In genomic region chr2:135647985-135648384, GRCm38 (mm10) we compare ENCODE assay signal across 25 mouse cellular contexts.
"Had no signal": no experiment of that assay in that cellular context is flagged by ENCODE, and none has a peak within 500 bp of the region (broad histone marks: within the 10 kb centered on the region; RNA-seq: fewer than 3 reads in every experiment).

No protein-coding gene starts in this region.

- H3K9me3 ChIP-seq: kidney, embryonic 15.5 days; limb, embryonic 10.5 days; limb, embryonic 13.5 days; liver, embryonic 12.5 days; liver, embryonic 15.5 days; lung, embryonic 15.5 days; midbrain, embryonic 12.5 days; midbrain, embryonic 15.5 days; neural tube, embryonic 12.5 days had no signal

- H3K9ac ChIP-seq: kidney, embryonic 15.5 days; limb, embryonic 13.5 days; liver, embryonic 12.5 days; liver, embryonic 15.5 days; lung, embryonic 15.5 days; midbrain, embryonic 12.5 days; midbrain, embryonic 15.5 days; neural tube, embryonic 12.5 days; neural tube, embryonic 15.5 days had no signal

- H3K4me2 ChIP-seq: kidney, embryonic 15.5 days; limb, embryonic 13.5 days; liver, embryonic 12.5 days; liver, embryonic 15.5 days; lung, embryonic 15.5 days; midbrain, embryonic 12.5 days; midbrain, embryonic 15.5 days; neural tube, embryonic 12.5 days; neural tube, embryonic 15.5 days had no signal

- H3K27me3 ChIP-seq: kidney, embryonic 15.5 days; limb, embryonic 13.5 days; liver, embryonic 12.5 days; liver, embryonic 15.5 days; lung, embryonic 15.5 days; midbrain, embryonic 12.5 days; midbrain, embryonic 15.5 days; neural tube, embryonic 12.5 days; neural tube, embryonic 15.5 days had no signal

- H3K4me3 ChIP-seq: kidney, embryonic 15.5 days; limb, embryonic 10.5 days; limb, embryonic 13.5 days; liver, embryonic 12.5 days; liver, embryonic 15.5 days; lung, embryonic 15.5 days; midbrain, embryonic 12.5 days; midbrain, embryonic 15.5 days; neural tube, embryonic 12.5 days; neural tube, embryonic 15.5 days had no signal

- H3K4me1 ChIP-seq: kidney, embryonic 15.5 days; limb, embryonic 10.5 days; limb, embryonic 13.5 days; liver, embryonic 12.5 days; liver, embryonic 15.5 days; lung, embryonic 15.5 days; midbrain, embryonic 12.5 days; midbrain, embryonic 15.5 days; neural tube, embryonic 12.5 days; neural tube, embryonic 15.5 days had no signal

- DNase-seq: kidney, adult 8-10 months; kidney, postnatal 10 days; kidney, postnatal 36 days; layer of hippocampus, postnatal 36 days; liver; lung, adult 18-20 months; lung, postnatal 10 days; lung, postnatal 36 days; right cerebral cortex, adult 18-20 months; right cerebral cortex, postnatal 14 days; right cerebral cortex, postnatal 4 days; thymus, adult 2 months; thymus, postnatal 14 days; thymus, postnatal 4 days had no signal

- H3K36me3 ChIP-seq: kidney, embryonic 15.5 days; limb, embryonic 10.5 days; limb, embryonic 13.5 days; liver, embryonic 12.5 days; liver, embryonic 15.5 days; lung, embryonic 15.5 days; midbrain, embryonic 12.5 days; midbrain, embryonic 15.5 days; neural tube, embryonic 12.5 days; neural tube, embryonic 15.5 days had no signal

- ATAC-seq: liver, embryonic 12.5 days; midbrain, embryonic 15.5 days had no signal

- H3K27ac ChIP-seq: kidney, embryonic 15.5 days; limb, embryonic 10.5 days; limb, embryonic 13.5 days; liver, embryonic 12.5 days; liver, embryonic 15.5 days; lung, embryonic 15.5 days; midbrain, embryonic 12.5 days; midbrain, embryonic 15.5 days; neural tube, embryonic 12.5 days; neural tube, embryonic 15.5 days; stomach, postnatal 0 days had no signal
